Mouse (Mus musculus) CH12.LX (cell line): ENCODE measurements at regions not wholly inside any gene's neighbourhood (a gene's known extent, or its start where the extent isn't known, plus 50 kb on each side); places are given as distances from the start of the nearest gene placed in this dataset.

ENCODE experiments used
- DNase-seq: peaks from one replicate; pipeline ENCODE4 v3.0.0-alpha.2; 2013; ENCODE audit errors: extremely low read depth
- H3K27ac ChIP-seq: 2 replicates; pipeline ENCODE4 v1.5.1; 2012; ENCODE audit warnings: low read depth, mild to moderate bottlenecking, control low read depth, moderate library complexity; ENCODE audit not compliant: insufficient read depth
- H3K27me3 ChIP-seq: replicated peaks from 2 replicates; pipeline ENCODE3; 2012; ENCODE audit warnings: inconsistent platforms
- H3K36me3 ChIP-seq, 2 experiments: replicated peaks in 1 of 2; 2 replicates each; pipeline versions ENCODE3 to v1.6.1; 2012; ENCODE audit warnings: inconsistent platforms in 1 of 2, low read length in 1 of 2, mild to moderate bottlenecking in 1 of 2, mixed read lengths in 1 of 2, moderate library complexity in 1 of 2; ENCODE audit not compliant: control insufficient read depth in 1 of 2, insufficient read depth in 1 of 2
- H3K4me1 ChIP-seq, 2 experiments: 2 replicates each; pipeline ENCODE4 v1.6.1; 2012; ENCODE audit warnings: inconsistent platforms in 1 of 2, moderate library complexity in 1 of 2; ENCODE audit not compliant: insufficient read depth in 2 of 2, control insufficient read depth in 1 of 2
- H3K4me2 ChIP-seq: 2 replicates; pipeline ENCODE4 v1.6.1; 2012; ENCODE audit warnings: low read depth, mild to moderate bottlenecking, control low read depth; ENCODE audit not compliant: poor library complexity, insufficient read depth, severe bottlenecking
- H3K4me3 ChIP-seq, 3 experiments: fragments of 150-350 bp in 1 of 3; sonication (generic) in 1 of 3; replicated peaks in 1 of 3; 2 replicates each; pipeline versions ENCODE3 to v1.5.1; 2011 to 2012; ENCODE audit warnings: low read depth in 2 of 3, low read length in 2 of 3, mild to moderate bottlenecking in 2 of 3, moderate library complexity in 2 of 3, control low read depth in 1 of 3, improper control_type of control experiment in 1 of 3, inconsistent platforms in 1 of 3, mixed read lengths in 1 of 3; ENCODE audit not compliant: poor library complexity in 1 of 3
- H3K79me2 ChIP-seq: replicated peaks from 2 replicates; pipeline ENCODE4 v1.6.1; 2012; ENCODE audit warnings: mild to moderate bottlenecking, moderate library complexity; ENCODE audit not compliant: control insufficient read depth, poor library complexity, insufficient read depth, severe bottlenecking; ENCODE audit errors: extremely low read depth
- H3K9ac ChIP-seq: 2 replicates; pipeline ENCODE4 v1.6.1; 2012; ENCODE audit warnings: low read depth, mild to moderate bottlenecking, control low read depth, moderate library complexity; ENCODE audit not compliant: insufficient read depth
- H3K9me3 ChIP-seq: replicated peaks from 2 replicates; pipeline ENCODE3; 2012; ENCODE audit warnings: low read length, inconsistent platforms, mixed read lengths
- CHD1 ChIP-seq: IDR thresholded peaks from 2 replicates; pipeline ENCODE4 v1.6.1; 2012; ENCODE audit warnings: low read depth, low read length, improper control_type of control experiment, inconsistent platforms
- CHD2 ChIP-seq: IDR thresholded peaks from 2 replicates; pipeline ENCODE4 v1.6.1; 2011; ENCODE audit warnings: low read length, improper control_type of control experiment
- E2F4 ChIP-seq: IDR thresholded peaks from 2 replicates; pipeline ENCODE4 v1.6.1; 2011; ENCODE audit warnings: low read depth, low read length, improper control_type of control experiment; ENCODE audit not compliant: insufficient replicate concordance
- ELF1 ChIP-seq: IDR thresholded peaks from 2 replicates; pipeline ENCODE4 v1.6.1; 2014; ENCODE audit warnings: low read depth, mild to moderate bottlenecking, inconsistent platforms, low read length, improper control_type of control experiment
- EP300 ChIP-seq: IDR thresholded peaks from 2 replicates; pipeline ENCODE4 v1.6.1; 2011; ENCODE audit warnings: low read length, improper control_type of control experiment
- HCFC1 ChIP-seq: IDR thresholded peaks from 2 replicates; pipeline ENCODE4 v1.6.1; 2012; ENCODE audit warnings: low read depth, mild to moderate bottlenecking, inconsistent platforms, low read length, improper control_type of control experiment
- IRF4 ChIP-seq: IDR thresholded peaks from 2 replicates; pipeline ENCODE4 v1.6.1; 2014; ENCODE audit warnings: low read depth, mild to moderate bottlenecking, inconsistent platforms, low read length, improper control_type of control experiment
- JUND ChIP-seq: conservative IDR thresholded peaks from 2 replicates; pipeline ENCODE4 v1.6.1; 2011; ENCODE audit warnings: low read depth, low read length, improper control_type of control experiment
- MAFK ChIP-seq: IDR thresholded peaks from 2 replicates; pipeline ENCODE4 v1.6.1; 2011; ENCODE audit warnings: low read length, improper control_type of control experiment; ENCODE audit not compliant: insufficient replicate concordance
- MAX ChIP-seq: IDR thresholded peaks from 2 replicates; pipeline ENCODE4 v1.6.1; 2011; ENCODE audit warnings: low read length, improper control_type of control experiment
- MEF2A ChIP-seq: IDR thresholded peaks from 2 replicates; pipeline ENCODE4 v1.6.1; 2014; ENCODE audit warnings: low read depth, mild to moderate bottlenecking, inconsistent platforms, low read length, improper control_type of control experiment, borderline replicate concordance
- MXI1 ChIP-seq: IDR thresholded peaks from 2 replicates; pipeline ENCODE4 v1.6.1; 2011; ENCODE audit warnings: mild to moderate bottlenecking, low read depth, low read length, improper control_type of control experiment
- NELFE ChIP-seq: IDR thresholded peaks from 2 replicates; pipeline ENCODE4 v1.6.1; 2011; ENCODE audit warnings: low read depth, low read length, improper control_type of control experiment
- NRF1 ChIP-seq: IDR thresholded peaks from 2 replicates; pipeline ENCODE4 v1.6.1; 2014; ENCODE audit warnings: low read depth, mild to moderate bottlenecking, inconsistent platforms, low read length, improper control_type of control experiment, moderate library complexity
- PAX5 ChIP-seq: IDR thresholded peaks from 2 replicates; pipeline ENCODE4 v1.6.1; 2012; ENCODE audit warnings: low read length, inconsistent platforms, mixed read lengths
- POLR2A ChIP-seq: IDR thresholded peaks from 2 replicates; pipeline ENCODE4 v1.6.1; 2011; ENCODE audit warnings: low read depth, mild to moderate bottlenecking, improper control_type of control experiment, low read length
- POLR2AphosphoS2 ChIP-seq: IDR thresholded peaks from 2 replicates; pipeline ENCODE4 v1.6.1; 2011; ENCODE audit warnings: low read depth, low read length, improper control_type of control experiment
- RAD21 ChIP-seq: IDR thresholded peaks from 2 replicates; pipeline ENCODE4 v1.6.1; 2011; ENCODE audit warnings: low read depth, mild to moderate bottlenecking, low read length, improper control_type of control experiment, moderate library complexity
- SIN3A ChIP-seq: IDR thresholded peaks from 2 replicates; pipeline ENCODE4 v1.6.1; 2012; ENCODE audit warnings: low read length, improper control_type of control experiment, inconsistent platforms
- UBTF ChIP-seq: IDR thresholded peaks from 2 replicates; pipeline ENCODE4 v1.6.1; 2012; ENCODE audit warnings: low read depth, mild to moderate bottlenecking, inconsistent platforms, low read length, improper control_type of control experiment, moderate library complexity
- ZC3H11A ChIP-seq: IDR thresholded peaks from 2 replicates; pipeline ENCODE4 v1.6.1; 2012; ENCODE audit warnings: low read depth, mild to moderate bottlenecking, inconsistent platforms, low read length, improper control_type of control experiment
- ZKSCAN1 ChIP-seq: IDR thresholded peaks from 2 replicates; pipeline ENCODE4 v1.6.1; 2012; ENCODE audit warnings: low read depth, inconsistent platforms, low read length, improper control_type of control experiment, borderline replicate concordance
- ZMIZ1 ChIP-seq: IDR thresholded peaks from 2 replicates; pipeline ENCODE4 v1.6.1; 2012; ENCODE audit warnings: low read depth, mild to moderate bottlenecking, inconsistent platforms, low read length, improper control_type of control experiment
- dilution Hi-C: fragments of 300-500 bp; cut with MboI; formaldehyde crosslinking; loops from 2 replicates; pipeline ENCODE4 v1.14.3; 2020; ENCODE audit warnings: low sequenced_read_pairs; ENCODE audit not compliant: extremely low pct_unique_long_range_greater_than_20kb, extremely low pct_ligation_motif_present
- in situ Hi-C: fragments of 300-500 bp; cut with MboI; formaldehyde crosslinking; loops from 3 replicates; pipeline ENCODE4 v1.14.3; 2019; ENCODE audit warnings: low sequenced_read_pairs, low pct_ligation_motif_present, low pct_unique_long_range_greater_than_20kb, mixed read lengths

GRCm38 (mm10) chr2:51327081-51327480 lies 178.2 kb upstream of the Rnd3 start:
- no peak overlapping the region for H3K4me2 ChIP-seq
- no peak overlapping the region for H3K27ac ChIP-seq
- no peak overlapping the region for H3K4me3 ChIP-seq
- no peak for TF ChIP-seq NELFE
- TF ChIP-seq NRF1: no peak
- no peak for TF ChIP-seq ELF1
- TF ChIP-seq HCFC1: no peak
- no peak for TF ChIP-seq MAX
- TF ChIP-seq SIN3A: no peak
- TF ChIP-seq JUND: no peak
- no peak for TF ChIP-seq ZMIZ1
- TF ChIP-seq MAFK: no peak
- no peak for TF ChIP-seq CHD2
- no peak for TF ChIP-seq CHD1
- no peak for TF ChIP-seq UBTF
- TF ChIP-seq POLR2AphosphoS2: no peak
- TF ChIP-seq ZC3H11A: no peak
- dilution Hi-C loops: no loop called here
- H3K36me3 ChIP-seq: no peaks in the 10 kb centered on the region
- H3K9me3 ChIP-seq: no peaks in the 10 kb centered on the region
- H3K27me3 ChIP-seq: no peaks in the 10 kb centered on the region
- no peak overlapping the region for H3K9ac ChIP-seq
- in situ Hi-C loops: no loop called here
- no peaks in the 10 kb centered on the region for H3K79me2 ChIP-seq
- H3K4me1 ChIP-seq: no peaks in the 10 kb centered on the region
- no peak for DNase-seq

- Histone ChIP-seq H3K9ac (no peak overlapping the region), H3K4me2 (no peak overlapping the region), H3K9me3 (no peaks in the 10 kb centered on the region), H3K4me3 (no peak overlapping the region), H3K36me3 (no peaks in the 10 kb centered on the region), H3K27ac (no peak overlapping the region), H3K27me3 (no peaks in the 10 kb centered on the region), H3K79me2 (no peaks in the 10 kb centered on the region), H3K4me1 (no peaks in the 10 kb centered on the region)
- DNase-seq: no peak
- TF ChIP-seq ZKSCAN1 (no peak), PAX5 (no peak), POLR2A (no peak), EP300 (no peak), CHD2 (no peak), IRF4 (no peak), HCFC1 (no peak), JUND (no peak), POLR2AphosphoS2 (no peak), MXI1 (no peak), MEF2A (no peak), RAD21 (no peak), UBTF (no peak), E2F4 (no peak), MAX (no peak)
- dilution Hi-C loops (no loop called here), in situ Hi-C loops (no loop called here)
Observed at GRCm38 (mm10) chr2:51321676-51322075, 172.8 kb upstream of the Rnd3 start.
